Mouse (Mus musculus): ENCODE results near the gene Tnfsf13.
"Not testable (repeated sequence)": the region's sequence is repeated elsewhere in the genome, so short reads cannot be mapped to it uniquely, and the experiment has no call there.

The Tnfsf13 gene

DNA sequence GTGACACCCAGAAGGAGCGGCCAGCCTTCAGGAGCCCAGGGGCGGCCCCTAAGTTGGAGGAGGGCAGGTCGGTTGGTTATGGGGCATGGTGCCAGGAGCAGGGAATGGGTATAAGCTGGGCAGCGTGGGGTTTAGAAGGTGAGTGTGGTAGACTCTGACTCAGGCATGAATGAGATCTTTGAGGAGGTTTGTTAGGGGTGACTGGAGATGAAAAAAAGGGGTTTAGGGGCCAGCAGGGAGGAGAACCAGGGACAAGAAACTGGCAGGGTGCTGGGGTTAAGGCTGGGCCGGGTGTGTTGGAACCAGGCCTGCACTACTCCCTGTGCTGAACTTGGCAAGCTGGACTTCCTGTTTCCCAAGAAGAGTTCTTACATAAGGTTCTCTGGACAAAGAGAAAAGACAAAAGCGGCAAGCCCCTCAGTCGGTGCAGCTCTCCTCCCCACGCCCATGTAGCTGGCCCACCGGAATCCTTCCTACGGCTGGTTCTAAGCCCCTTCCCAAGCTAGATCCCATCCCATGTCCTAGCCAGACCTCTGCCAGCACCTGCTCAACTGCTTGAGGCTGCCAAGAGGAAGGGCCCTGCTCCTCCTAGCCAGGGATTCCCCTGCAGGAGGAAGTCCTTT, at the start of gene Tnfsf13:
TSS of gene Tnfsf13 (minus strand) at position 259 of the 623 bp plus-strand sequence.
- DNase-seq (ENCODE audit: low spot score in 2 of 2), result no peak

DNA sequence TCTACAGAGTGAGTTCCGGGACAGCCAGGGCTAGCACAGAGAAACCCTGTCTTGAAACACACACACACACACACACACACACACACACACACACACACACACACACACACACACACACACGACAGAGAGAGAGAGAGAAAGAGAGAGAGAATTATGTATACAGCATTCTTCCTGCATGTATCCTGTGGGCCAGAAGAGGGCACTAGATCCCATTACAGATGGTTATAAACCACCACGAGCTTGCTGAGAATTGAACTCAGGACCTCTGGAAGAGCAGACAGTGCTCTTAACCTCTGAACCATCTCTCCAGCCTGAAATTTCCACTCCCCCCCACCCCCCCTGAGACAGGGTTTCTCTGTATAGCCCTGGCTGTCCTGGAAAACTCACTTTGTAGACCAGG, 45.8 kb upstream of the Tnfsf13 start:
- DNase-seq (ENCODE audit: low spot score in 2 of 2), result not testable (repeated sequence)

DNA sequence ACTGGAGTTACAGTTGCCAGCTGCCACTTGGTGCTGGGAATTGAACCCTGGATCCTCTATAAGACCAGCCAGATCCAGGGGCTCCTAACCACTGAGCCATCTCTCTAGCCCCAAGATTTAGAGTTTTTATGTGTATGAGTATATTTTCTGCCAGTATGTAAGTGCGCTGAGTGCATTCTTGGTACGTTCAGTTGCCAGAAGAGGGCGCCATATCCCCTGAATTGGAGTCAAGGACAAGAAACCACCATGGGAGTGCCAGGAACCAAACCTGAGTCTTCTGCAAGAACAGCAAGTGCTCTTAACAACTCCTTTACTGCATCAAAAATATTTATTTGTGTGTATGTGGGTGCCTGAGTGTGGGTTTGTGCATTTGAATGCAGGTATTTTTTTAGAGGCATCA, 43.5 kb upstream of the Tnfsf13 start:
- no peak for DNase-seq (ENCODE audit: low spot score in 2 of 2)

DNA sequence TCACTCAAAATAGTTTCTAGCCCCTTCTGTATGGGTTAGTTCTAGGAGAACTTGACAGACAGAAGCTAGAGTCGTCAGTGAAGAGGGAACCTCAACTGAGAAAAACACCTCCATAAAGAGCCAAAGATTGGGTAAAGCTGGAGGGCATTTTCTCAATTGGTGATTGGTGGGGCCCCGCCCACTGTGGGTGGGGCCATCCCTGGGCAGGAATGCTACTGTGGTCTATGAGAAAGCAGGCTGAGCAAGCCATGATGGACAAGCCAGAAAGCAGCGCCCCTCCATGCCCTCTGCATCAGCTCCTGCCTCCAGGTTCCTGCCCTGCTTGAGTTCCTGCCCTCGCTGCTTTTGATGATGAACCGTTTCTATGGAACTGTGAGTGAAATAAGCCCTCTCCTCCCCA, 40.4 kb upstream of the Tnfsf13 start:
- DNase-seq (ENCODE audit: low spot score in 2 of 2), result no peak

DNA sequence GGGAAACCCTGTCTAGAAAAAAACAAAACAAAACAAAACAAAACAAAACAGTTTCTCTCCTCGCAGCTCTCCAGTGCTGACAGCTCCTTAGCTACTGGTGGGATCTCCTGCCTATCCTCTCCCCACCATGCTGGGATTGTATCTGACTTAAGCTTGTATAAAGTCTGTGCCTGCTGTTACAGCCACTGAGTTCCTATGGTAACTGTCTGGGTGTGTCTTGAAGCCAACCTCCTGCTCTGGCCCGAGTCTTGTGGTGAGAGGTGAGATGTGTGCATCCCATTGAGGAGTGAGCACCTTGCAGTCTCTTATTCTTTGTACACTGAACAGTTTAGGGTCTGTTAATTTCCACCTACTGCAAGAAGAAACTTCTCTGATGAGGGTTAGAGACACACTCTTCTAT, 37.5 kb upstream of the Tnfsf13 start:
- no peak for DNase-seq (ENCODE audit: low spot score in 2 of 2)

DNA sequence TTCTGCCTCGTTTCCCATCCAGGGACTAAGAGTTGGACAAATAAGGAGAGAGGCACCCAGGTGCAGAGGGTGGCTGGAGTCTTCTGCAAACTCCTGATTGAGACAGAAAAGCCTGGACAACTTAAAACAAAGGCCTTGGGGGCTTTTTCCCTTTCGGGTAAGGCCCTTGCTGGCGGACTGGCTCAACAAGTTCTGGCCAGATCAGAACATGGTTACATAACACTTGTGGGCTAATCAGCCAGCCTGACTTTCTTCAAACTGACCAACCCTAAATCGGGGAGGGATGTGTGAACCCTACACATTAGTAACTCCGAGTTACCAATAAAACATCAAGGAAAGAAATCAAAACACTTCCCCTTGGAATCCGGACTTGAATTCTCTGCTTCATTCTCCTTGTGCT, 35.3 kb upstream of the Tnfsf13 start:
- DNase-seq (ENCODE audit: low spot score in 2 of 2), result no peak

DNA sequence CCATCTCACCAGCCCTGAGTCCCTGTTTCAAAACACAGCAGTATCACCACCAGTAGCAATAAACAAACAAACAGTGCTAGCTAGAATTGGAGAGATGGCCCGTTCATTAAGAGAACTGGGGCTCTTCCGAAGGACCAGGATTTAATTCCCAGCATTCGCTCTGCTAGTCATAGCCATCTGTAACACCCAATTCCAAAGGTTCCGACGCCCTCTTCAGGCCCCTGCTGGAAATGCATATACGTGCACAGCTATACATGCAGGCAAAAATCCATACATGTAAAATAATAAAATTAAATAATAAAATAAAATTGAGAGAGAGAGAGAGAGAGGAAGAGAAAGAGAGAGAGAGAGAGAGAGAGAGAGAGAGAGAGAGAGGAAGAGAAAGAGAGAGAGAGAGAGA, 33.8 kb upstream of the Tnfsf13 start:
- no peak for DNase-seq (ENCODE audit: low spot score in 2 of 2)

DNA sequence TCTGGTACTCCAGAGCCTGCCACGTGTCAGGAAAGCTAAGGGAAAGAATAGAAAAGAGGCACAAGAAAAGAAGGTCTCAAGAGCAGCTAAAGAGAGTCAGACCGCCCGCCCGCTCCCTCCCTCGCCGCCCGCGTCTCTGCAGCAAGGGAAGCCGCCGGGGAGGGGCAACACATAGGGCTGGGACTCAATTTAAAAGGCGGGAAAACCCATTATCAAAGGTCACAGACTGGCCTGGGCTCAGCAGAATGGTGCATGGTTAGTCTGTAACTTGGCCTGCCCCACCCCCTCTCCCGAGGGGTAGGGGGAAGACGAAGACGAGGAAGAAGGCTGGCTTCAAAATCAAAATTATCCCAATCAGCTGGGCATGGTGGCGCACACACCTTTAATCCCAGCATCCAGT, 33.1 kb upstream of the Tnfsf13 start:
- no peak for DNase-seq (ENCODE audit: low spot score in 2 of 2)

DNA sequence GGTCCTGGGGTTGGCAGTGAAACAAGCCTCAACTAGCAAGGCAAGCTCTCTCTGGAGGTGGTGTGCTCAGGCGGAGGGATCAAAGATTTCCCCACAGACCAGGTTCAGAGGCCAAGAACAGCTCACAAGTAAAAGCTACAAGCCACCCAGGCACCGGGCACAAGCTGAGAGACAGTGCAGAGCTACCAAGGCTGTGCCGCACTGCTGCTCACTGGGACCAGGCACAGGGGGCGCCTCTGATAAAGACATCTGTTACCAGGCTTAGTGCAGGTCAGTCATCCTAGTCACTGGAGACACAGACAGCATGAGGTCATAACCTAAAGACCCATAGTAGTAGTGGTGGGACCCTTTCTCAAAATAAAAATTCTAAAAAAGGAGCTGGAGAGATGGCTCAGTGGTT, 31.4 kb upstream of the Tnfsf13 start:
- no peak for DNase-seq (ENCODE audit: low spot score in 2 of 2)

DNA sequence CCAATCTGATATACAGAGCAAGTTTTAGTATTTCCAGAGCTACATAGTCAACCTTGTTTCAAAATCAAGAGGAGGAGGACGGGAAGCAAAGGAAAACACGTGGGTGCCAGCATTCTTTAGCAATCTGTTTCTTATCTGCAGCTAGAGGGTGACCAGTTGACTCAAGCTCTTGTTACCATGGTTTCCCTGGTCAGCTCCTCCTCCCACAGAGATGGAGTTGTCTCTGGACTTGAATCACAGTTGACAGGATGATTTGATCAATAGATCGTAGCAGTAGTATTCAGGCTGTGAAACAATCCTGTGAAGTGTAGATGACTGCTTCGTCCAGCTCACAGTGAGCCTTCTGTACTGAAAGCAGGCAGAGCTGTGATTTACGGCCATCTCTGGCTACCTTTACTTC, 30.3 kb upstream of the Tnfsf13 start:
- DNase-seq (ENCODE audit: low spot score in 2 of 2), result no peak

DNA sequence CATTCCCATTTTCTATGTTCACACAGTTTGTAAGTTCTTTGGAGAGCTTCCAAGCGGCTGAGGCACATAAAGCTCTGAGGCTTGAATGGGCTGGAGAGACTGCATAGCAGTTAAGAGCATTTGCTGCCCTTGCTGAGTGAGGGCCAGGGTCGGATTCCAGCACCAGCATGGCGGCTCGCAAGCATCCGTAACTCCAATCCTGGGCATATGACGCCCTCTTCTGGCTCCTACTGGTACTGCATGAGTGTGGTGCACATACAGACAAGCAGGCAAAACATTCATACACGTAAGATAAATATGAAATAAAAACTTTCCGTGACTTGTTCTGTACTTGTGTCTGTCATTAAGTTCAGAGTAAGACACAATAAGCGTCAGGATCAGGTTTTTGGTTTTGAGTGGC, 29.9 kb upstream of the Tnfsf13 start:
- DNase-seq (ENCODE audit: low spot score in 2 of 2), result no peak

DNA sequence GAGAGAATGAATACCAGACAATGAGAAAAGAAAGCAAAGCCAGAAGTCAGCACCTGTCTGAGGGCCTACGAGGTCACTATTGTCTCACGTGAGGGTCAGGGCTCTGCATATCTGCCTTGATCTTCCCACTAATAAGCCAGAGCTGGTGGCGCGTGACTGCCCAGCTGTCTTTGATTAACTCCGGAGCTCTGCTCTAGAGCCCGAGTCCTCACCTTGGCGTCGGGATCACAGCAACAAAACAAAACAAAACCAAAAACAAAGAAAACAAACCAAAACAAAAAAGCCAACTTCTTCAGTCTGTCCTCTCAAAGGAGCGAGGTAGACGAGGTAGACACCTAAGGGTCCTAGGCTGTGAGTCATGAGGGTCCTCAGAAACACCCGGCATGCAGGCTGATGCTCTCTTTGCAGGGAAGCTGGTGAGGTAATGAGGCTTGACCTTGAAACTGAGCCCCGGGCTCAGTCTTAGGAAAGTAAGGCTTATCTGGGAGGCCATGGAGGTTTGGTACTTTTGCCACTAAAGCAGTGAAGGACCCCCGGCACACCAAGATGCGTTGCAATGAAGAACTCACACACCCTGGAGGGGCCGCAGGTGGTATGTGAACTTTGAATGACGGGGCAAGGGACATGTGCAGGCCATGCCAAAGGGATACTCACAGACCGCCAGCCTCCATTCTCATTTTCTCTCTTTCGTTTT, 29.2 kb upstream of the Tnfsf13 start:
- DNase-seq (ENCODE audit: low spot score in 2 of 2), result no peak

DNA sequence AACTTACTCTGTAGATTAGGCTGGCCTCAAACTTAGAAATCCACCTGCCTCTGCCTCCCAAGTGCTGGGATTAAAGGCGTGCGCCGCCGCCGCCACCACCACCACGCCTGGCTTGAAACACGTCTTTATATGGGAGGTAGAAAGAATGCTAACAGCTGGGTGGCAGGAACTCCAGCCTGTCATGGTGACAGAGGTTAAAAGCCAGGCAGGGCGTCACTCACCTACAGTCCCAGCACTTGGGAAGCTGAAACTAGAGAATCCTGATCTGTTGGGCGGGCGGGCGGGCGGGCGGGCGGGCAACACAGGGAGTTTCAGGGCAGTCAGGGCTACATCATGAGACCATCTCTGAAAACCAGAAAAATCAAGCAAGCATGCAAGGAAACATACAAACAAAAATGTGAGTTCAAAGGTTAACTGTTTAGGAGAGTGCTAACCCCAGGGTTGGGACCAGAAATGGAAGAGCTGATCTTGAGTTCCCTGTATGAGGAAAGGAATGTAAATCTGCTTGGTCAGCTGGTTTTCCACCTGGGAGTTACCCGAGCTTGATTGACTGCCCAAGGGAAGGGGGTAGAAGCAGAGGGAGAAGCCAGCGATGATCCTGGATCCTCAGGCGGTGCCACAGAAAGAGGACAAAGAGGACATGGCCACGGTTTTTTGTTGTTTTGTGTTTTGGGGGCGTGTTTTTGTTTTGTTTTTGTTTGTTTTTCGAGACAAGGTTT, 27.5 kb upstream of the Tnfsf13 start:
- DNase-seq (ENCODE audit: low spot score in 2 of 2), result no peak

DNA sequence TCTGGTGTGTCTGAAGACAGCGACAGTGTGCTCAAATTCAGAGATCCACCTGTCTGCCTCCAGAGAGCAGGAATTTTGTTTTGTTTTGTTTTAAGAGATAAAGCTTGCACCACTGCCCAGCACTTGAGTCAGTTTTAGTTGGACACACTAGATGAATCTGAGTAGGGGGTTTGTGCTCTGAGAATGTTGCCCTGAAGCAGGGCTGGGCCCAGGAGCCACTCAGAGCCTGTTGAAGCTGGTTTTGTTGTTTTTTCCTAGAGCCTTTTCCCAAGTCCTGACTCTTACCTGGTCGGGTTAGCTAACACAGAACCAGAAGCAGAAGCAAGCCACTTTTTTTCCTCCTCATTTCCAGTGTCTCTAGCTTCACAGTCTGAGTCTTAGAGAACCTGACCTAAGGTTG, 25.5 kb upstream of the Tnfsf13 start:
- no peak for DNase-seq (ENCODE audit: low spot score in 2 of 2)

DNA sequence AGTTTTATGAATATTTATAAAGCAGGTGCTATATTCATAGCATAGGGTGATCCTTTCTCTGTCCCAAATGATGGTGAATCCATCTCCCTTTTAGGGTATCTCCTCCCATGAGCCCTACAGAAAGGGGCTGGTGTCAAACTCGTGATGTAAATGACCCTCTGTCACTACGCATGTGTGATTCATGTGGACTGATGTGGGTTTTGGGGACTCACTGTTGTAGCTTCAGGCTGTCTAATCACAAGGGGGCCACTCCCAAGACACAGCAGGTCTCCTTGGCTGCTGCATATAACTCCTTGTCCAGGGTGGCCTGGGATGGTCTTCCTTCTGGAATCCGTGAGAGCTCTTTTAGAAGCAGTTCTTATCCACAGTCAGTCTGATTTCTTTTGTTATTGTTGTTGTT, 24.9 kb upstream of the Tnfsf13 start:
- DNase-seq (ENCODE audit: low spot score in 2 of 2), result no peak

DNA sequence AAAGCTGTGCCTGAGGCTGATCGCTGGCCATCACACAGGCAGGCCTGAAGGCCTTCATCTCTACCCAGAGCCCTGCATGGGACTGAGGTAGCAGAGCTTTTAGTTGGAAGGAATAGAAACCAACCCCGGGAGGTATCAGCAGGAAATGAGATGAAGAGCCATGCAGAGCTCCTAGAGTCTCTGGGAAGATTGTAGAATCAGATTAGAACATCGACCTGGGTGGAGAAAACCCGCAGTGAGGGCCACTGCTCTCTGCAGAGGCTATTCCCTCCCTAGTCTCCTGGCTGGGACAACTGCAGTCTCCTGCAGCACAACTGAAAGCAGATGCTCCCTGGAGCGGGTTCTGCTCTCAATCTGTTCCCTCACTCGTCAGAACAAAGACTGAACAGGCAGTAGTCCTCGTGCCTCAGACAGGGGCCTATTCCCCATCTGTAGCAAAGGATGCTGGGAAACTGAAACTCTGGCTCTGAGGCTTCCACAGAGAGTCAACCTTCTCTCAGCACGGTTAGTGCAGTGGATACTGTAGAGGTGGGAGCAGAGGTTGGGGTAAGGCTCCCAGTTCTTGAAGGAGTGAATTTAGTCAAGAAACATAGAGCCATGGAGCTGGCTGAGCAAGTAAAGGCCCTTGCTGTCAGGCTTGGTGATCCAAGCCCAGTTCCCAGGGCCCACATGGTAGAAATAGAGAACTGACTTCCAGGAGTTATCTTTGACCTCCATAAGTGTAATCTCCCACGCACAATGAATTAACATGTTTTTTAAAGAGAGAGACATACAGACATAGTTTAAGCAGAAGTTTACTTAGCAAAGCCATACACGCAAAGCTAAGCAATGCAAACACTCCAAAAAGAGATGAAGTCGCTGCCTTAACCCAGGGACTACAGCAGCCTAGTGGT, 24.2 kb upstream of the Tnfsf13 start:
- DNase-seq (ENCODE audit: low spot score in 2 of 2), result no peak

DNA sequence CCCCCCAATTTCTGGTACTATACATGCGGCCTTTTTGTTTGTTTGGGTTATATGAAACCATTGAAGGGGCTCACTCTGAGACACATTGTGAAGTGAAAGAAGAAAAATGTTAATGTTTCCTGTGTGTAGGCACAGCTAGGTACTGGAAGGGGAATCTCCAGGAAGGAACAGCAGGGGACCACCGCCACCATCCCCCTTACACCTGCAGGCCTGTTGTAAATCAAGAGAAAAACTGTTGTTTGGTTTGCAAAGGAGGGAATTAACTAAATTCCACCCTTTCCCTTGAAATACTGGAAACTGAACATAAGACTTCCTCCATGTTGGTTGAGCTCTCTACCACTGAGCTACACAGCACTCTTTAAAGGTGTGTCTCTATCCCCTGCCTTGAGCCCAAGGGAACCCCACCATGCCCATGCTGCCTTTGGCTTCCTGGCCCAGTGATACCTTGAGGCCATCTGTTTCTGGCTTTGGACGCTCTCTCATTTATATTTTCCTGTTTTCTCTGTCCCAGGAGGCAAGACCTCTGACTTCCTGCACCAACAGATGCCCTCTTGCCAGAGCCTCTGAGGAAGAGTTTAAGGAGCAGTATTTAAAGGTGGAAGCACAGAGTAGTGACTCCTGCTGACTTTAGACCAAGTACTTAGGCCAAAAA, 23.2 kb upstream of the Tnfsf13 start:
- no peak for DNase-seq (ENCODE audit: low spot score in 2 of 2)

DNA sequence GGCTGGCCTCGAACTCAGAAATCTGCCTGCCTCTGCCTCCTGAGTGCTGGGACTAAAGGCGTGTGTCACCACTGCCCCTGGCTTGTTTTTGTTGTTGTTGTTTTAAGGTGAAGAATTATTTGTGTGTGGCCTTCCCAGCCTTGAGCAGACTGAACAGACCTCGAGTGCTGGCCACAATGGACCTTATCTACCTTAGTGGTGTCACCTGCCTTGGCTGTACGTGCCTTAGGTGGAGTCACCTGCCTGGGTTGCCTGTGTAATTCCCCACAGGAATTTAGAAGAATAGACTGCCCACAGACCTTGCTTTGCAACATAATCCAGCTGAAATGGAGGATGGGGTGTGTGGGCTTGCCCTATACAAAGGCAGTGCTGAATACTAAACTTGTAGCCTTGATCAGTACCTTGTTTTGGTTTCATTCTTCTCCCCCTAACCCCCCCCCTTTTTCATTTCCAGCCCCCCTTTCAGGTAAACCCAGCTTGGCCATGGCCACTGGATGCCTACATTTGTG, 22.3 kb upstream of the Tnfsf13 start:
- no peak for DNase-seq (ENCODE audit: low spot score in 2 of 2)

DNA sequence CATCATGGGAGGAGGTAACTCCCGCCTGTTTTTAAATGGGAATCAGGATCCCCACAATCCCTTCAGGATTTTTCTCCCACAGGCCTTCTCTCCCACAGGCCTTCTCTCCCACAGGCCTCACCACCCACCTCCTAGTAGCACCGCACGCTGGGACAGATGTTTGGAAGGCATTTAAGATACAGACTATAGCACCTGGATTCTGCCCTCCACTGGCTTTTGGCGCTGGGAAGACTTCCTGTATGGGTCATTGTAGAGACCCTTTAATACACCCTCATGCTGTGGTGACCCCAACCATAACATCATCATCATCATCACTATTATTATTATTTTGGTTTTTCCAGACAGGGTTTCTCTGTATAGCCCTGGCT, 21.9 kb upstream of the Tnfsf13 start:
- no peak for DNase-seq (ENCODE audit: low spot score in 2 of 2)

DNA sequence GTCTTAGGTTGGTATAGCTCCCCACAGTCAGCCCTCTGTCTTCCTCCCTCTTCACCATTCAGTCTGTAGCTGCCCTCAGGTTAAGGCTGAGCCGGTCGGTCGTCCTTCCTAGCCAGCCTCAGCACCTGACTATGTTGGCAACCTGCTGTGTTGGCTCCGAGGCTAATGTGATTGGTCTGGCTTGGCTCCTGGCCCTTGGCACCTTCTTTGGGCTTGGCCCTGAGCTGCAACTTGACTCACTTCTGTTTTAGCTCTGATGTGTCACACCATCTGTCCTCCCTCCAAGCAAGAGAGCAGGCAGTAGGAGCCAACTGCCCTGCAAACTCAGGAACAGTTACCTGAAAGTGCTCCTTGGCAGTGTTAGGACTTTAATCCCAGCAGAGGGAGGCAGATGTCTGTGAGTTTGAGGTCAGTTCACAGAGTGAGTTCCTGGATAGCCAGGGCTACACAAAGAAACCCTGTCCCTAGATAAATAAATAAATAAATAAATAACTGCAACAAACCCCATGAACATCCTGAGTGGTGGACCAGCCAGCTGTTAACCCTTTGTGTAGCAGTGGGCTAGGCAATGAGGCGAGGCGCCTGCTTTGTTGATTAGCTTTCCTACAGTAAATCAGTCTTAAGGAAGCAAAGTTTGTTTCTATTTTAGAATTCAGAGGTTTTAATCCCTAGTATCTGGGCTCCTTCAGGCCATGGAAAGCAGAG, 21.3 kb upstream of the Tnfsf13 start:
- no peak for DNase-seq (ENCODE audit: low spot score in 2 of 2)

DNA sequence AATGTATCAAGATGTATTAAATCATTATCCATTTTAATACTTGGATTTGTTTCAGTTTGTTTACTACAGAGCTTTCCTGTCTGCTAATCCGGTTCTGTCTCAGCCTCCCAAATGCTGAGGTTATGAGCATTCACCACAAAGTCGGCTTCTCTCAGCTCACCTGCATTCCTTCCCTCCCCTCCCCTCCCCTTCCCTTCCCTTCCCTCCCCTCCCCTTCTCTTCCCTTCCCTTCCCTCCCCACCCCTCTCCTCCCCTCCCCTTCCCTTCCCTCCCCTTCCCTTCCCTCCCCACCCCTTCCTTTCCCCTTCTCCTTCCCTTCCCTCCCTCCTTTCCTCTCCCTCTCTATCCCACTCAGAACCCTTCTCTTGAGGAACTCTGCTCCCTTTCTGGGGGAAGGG, 19.0 kb upstream of the Tnfsf13 start:
- no peak for DNase-seq (ENCODE audit: low spot score in 2 of 2)
